Mouse (Mus musculus) neural tube, embryonic 10.5 days (tissue): Measurements from ENCODE around the gene Scp2.
"Not testable (repeated sequence)": the region's sequence is repeated elsewhere in the genome, so short reads cannot be mapped to it uniquely, and the experiment has no call there.

ENCODE experiments used
- DNase-seq: peaks from one replicate; pipeline ENCODE4 v3.0.0-alpha.2; 2017; ENCODE audit warnings: low spot score; ENCODE audit errors: extremely low spot score

Gene Scp2

GRCm38 (mm10) chr4:108109728-108110127 is 35.1 kb downstream of the Scp2 start:
- DNase-seq: no peak

DNA sequence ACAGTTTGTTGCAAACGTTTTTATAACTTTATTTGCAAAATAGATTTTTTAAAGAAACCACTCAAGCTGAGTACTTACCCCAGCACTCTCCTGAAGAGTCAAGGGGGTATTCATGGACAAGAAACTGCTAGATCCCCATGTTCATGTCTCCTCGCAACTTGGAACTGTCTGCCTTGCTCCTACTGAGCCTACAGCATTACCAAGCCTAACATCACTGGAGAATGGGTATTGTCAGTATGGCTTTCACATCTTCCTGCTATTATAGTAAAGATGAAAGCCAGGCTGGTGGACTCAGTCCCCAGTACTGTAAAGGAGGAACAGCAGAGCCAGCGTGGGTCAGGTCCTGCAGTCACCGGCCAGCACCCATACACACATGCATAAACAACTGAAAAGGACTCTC is 48.5 kb downstream of the Scp2 start, which contains the start of gene Podn:
TSS of gene Podn (minus strand) at position 101 of the 400 bp plus-strand sequence.
- no peak for DNase-seq

GRCm38 (mm10) chr4:108092741-108093397 is 51.9 kb downstream of the Scp2 start:
- DNase-seq: no peak

DNA sequence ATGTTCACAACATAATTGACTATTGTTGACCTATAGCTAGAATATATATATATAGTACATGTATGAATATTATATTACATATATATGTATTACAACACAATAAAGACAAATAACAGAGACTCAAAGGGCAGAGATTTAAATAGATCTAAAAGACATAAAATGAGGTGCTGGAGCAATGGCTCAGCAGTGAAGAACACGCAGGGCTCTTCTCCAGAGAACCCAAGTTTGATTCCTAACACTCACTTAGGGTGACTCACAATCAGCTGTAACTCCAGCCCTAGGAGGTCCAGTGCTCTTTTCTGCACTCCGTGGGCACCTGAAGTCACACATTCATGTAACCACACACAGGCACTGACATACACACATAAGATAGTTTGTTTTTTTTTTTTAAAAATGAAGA is 60.8 kb downstream of the Scp2 start:
- DNase-seq: no peak

DNA sequence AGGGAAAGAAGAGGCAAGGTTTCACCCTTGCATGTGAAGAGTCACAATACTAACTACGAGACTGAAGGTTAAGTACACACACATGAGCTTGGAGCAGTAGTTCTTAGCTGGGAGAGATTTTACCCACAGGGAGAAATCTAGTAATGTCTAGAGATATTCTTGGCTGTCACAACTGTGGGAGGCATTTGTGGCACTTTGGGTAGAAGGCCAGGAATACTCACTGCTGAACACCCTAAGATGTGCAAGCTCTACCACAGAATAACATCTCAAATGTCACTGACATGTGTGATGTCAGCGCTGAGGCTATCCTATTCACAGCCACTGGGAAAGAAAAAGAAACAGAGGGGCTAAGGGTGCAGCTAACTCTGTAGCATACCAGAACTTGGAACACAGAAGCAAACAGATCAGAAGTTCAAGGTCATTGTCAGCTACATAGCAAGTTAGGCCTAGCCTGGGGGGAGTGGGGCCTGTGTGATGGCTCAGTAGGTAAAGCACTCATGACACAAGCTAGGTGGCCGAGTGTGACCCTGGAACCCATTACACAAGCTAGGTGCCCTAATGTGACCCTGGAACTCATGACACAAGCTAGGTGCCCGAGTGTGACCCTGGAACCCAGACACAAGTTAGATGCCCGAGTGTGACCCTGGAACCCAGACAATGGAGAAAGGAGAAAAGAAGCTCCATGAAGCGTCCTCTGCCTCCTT is 61.6 kb downstream of the Scp2 start:
- DNase-seq: no peak

DNA sequence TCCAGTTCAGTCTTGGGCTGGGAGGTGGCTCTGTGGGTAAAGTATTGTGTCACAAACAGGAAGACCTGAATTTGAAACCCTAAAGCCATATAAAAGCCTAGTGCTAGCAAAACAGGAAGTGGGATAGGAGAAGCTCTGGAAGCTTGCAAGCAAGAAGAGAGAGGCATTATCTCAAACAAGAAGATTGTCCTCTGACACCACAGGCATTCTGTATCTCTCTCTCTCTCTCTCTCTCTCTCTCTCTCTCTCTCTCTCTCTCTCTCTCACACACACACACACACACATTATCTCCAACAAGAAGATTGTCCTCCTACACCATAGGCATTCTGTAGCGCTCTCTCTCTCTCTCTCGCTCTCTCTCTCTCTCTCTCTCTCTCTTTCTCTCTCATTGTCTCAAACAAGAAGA is 62.4 kb downstream of the Scp2 start:
- no peak for DNase-seq

DNA sequence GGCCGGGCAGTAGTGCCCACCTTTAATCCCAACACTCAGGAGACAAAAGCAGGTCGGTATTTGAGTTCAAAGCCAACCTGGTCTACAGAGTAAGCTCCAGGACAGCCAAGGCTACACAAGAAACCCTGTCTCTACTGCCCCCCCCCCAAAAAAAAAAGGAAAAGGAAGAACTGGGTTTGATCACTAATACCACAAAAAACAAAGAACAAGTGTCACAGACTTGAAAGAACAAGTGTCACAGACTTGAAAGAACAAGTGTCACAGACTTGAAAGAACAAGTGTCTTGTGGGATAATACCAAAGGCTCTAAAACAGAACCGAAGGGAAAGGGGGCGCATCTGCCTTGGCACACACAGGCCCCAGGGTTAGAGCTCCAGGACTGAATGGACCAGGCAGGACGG is 63.9 kb downstream of the Scp2 start:
- no peak for DNase-seq

- DNase-seq: no peak
Measured at GRCm38 (mm10) chr4:108079762-108080161, 65.0 kb downstream of the Scp2 start.

DNA sequence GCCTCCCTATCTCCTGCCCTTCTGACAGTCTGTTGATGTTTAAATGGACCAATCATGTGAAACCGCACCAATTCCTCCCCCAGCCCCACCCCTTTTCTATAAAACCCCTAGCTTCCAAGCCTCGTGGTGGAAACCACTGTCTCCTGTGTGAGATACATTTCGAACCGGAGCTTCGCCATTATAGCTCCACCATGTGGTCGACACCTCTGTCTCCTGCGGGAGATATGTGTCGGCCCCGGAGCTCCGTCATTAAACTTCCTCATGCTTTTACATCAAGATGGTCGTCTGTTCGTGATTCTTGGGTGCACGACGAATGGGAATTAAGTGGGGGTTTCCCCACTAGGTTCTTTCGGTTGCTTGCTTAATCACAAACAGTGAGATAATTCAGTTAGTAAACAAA is 65.6 kb downstream of the Scp2 start:
- DNase-seq: not testable (repeated sequence)

GRCm38 (mm10) chr4:108077224-108077955 is 67.4 kb downstream of the Scp2 start:
- no peak for DNase-seq

DNA sequence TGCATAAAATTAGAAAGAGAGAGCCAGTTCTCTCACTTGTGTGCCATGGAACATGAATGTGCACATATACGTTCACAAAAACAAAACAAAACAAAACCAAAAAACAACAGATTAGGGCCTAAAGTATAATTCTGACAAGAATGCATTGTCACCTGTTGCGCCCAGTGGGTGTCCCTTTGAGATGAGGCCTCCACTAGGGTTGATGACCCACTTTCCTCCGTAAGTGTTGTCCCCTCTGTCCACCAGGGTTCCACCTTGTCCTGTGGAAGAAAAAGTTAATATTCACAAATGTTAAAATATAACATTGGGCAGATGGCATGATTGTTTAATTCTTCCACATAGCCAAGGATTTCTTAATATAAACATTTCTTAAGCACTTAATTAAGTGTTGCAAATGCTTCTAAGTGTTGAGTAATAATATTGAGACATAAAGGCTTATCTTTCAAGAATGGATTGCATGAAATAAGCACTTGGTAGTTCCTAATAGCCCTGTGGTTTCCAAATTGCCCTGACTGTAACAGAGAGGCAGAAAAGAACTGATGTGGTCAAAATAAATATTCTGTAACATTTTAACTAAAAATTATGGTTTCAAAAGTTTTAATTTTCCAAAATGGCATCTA is 70.5 kb downstream of the Scp2 start:
- DNase-seq: no peak

GRCm38 (mm10) chr4:108072086-108072485 is 72.7 kb downstream of the Scp2 start:
- no peak for DNase-seq

GRCm38 (mm10) chr4:108071235-108071901 is 73.4 kb downstream of the Scp2 start:
- DNase-seq: peak; percentile 95

DNA sequence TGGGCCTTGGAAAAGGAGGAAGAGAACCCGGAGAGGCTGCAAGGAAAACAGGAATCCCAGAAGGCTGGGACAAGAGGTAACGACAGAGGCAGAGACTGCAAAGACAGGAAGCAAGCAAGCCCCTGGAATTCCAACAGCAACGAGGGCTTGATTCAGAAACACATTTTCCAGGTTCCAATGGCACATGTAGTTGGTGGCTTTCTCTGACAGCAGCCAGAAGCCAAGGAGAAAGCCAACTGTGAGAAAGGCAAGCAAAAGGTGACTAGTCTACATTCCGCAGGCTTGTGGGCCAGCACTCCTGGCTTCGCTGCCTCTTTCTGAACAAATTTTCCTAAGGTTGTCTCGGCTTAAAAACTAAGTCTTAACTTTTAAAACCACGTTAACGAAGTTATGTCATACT is 74.1 kb downstream of the Scp2 start:
- DNase-seq: no peak

DNA sequence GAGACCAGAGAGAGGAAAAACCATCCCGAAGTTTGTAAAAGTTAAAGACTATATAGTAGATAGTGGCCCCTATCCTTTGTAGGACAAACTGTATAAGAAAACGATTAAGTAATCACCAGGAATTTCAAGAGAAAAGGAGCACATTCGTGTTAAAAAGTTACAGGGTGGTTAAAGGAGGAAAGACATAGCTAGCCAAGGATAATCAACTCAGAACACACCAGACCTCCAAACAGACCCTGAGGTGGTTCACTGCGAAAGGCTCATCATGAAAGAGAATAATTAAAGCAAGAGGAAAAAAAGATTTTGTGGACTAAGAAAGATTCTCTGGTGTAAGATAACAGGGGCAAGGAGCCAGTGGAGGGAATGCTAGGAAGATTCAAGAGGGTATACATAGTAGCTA is 74.5 kb downstream of the Scp2 start:
- DNase-seq: no peak

DNA sequence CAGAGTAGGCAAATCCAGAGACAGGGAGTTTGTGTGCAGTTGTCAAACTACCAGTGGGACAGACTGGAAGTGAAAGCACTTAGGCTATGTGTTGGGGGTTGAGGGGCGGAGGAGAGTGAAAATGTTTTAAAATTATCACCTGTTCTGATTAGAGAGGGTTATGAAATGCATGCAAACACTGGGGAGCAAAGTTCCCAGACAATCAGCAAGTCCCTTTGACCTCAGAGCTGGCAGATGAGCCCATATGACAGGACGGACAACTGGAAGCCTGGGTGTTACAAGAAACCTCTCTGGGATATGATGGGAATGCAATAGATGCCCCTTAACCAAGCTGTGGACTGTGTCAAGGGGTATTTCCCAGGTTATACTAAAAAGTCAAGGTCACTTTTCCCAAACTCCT is 76.7 kb downstream of the Scp2 start:
- DNase-seq: no peak

- DNase-seq: no peak
Measured at GRCm38 (mm10) chr4:108067261-108067660, 77.5 kb downstream of the Scp2 start.

GRCm38 (mm10) chr4:108066569-108066968 is 78.2 kb downstream of the Scp2 start:
- DNase-seq: no peak

DNA sequence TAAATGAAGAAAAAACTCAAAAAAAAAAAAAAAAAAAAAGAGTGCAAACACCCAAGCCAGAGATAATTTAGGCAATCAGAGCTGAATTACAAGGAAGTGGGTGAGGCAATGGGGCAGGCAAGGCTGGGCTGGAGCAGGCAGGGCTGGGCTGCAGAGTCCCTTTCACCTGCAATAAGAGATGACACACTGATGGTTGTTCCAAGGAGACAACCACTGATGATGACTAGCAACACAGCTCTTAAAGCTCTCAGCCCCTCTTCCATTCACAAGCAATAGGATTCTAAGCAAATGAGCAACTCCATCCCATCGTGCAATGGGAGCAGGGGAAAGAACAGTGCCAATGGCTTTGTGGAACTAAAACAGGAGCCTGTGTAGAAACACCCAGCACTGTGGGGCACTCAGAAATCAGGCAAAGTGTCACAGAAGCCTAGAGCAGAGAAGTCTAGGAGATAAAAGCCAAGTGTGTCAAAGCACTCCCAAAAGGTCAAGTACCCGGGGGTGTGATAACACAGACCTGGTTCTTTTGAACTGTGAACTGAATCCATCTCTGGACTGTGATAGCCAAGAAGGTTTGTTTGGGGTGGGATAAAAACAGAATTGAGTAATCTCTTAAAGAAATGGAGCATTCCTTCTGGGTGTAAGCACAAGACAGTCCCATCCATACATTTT is 79.5 kb downstream of the Scp2 start:
- DNase-seq: no peak

GRCm38 (mm10) chr4:108063616-108064015 is 81.2 kb downstream of the Scp2 start:
- no peak for DNase-seq

- DNase-seq: no peak
Measured at GRCm38 (mm10) chr4:108062524-108062923, 82.3 kb downstream of the Scp2 start.
